Mouse (Mus musculus) CD4-positive naive resting alpha-beta T cell, adult 57 days (primary cell): Measurements from ENCODE around the gene Pacs1. TPM values are rescaled to one million over a fixed set of nuclear protein-coding genes. Genes with fewer than 3 reads are reported as not detected.

Experiments
- total RNA-seq: library from RNA; stranded (reverse); gene quantifications from one replicate; pipeline ENCODE4 v1.2.4, GENCODE M21; 2023

Pacs1 gene
- 132 TPM for total RNA-seq

DNA sequence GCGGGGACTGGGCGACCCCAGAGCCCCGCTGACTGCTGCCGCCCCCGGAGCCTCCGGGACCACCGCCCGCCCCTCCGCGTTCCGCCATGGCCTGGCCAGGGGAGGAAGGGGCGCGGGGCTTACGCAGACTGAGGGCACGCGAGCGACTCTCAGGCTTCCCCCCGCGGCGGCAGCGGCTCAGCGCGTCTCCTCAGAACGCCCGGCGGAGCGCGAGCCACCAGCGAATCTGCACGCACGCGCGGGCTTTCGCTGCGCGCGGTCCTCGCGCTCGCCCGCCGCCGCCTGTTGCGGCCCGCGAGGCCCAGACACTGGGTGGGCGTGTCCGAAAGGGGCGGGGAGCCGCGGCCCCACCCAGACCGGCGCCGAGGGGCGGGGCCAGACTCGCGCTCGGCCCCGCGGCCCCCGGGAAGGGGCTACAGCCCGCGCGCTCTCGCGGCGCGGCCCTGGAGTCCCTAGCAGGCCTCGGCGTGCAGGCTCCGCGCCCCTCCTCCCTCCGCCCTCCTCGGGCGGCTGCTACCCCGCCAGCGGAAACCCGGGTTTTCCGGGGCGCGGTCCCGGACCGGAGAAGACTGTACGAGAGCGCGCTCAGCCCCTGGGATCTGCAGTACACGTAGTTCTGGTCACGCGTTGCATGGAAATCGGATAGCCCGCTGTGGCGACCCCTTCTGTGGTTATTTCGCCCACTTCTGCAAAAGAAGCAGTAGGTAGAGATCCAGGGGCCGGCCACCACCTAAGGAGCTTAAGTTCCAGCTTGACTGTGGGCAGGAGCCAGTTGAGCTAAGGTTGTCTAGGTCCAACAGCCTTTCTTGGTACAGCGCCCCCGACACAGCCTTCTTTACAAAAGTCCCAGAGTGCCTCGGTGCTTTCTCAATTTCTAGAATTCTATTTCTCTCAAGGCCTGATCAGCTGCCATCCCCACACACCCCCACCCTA, at the start of gene Pacs1:
Gene Pacs1 (minus strand): TSS at position 319 of the 933 bp plus-strand sequence.

DNA sequence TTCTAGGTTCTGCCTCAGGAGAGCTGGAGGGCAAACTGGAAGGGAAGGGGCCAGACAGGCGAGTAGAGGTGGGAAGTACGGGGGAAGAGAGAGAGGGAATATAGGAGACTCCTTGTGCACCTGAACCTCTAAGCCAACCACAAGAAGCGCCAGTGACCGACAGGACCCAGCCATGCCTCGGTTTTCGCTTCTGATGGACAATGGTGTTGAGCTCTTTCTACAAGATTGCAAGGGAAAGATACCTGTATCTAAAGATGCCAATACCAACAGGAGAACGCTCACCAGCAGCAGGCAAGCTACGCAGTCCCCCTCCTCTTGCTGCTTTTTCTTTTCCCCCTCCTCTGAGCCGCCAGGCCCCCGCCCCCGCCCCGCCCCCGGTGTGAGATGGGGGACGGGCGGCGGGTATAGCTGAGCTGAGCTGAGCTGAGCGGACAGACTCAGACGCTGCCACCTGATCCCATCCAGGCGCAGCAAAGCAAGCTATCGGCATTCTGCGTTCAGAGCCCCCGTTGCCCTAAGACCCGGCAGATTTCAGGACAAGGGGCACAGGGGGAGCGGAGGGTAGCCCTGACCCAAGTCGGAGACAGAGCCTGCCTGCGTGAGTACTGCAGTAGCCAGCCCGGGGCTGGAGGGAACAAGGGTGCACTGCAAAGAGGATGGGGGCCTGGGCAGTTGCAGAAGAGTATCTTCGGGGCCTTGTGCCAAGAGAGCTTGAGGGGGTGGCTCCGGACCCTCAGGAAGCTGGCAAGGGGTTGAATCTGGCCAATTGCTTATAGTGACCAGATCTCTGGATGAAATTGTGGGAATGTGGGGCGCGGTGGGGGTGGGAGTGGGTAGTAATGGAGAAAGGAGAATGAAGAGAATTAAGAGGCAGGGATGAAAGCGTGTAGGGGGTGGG, 25.2 kb upstream of the Pacs1 start, which contains the start of gene Gal3st3:
Gene Gal3st3 (plus strand): TSS at position 429 of the 898 bp plus-strand sequence.

GRCm38 (mm10) chr19:5294972-5295735, 22.2 kb upstream of the Pacs1 start, which contains the start of gene Sf3b2:
TSS of gene Sf3b2 (minus strand) at chr19:5295455.

DNA sequence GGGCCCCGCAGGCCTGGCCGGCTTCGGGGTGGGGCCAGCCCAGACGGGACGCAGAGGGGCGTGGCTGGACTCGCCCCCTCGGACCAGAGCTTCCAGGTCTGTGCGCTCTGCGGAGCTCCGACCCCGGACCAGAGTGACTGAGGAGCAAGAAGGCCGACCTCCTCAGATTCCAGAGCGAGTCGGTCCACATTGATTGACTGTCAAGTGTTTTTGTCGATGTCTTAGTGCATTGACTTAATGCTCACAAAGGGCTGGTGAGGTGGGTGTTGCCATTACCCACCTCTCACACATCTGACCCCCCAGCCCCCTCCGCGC, 154.6 kb downstream of the Pacs1 start, which contains the start of gene Klc2:
Gene Klc2 (minus strand): TSS at position 177 of the 315 bp plus-strand sequence.

GRCm38 (mm10) chr19:5106731-5107191, 166.2 kb downstream of the Pacs1 start, which contains the start of gene Rab1b:
TSS of gene Rab1b (minus strand) at chr19:5107072.

DNA sequence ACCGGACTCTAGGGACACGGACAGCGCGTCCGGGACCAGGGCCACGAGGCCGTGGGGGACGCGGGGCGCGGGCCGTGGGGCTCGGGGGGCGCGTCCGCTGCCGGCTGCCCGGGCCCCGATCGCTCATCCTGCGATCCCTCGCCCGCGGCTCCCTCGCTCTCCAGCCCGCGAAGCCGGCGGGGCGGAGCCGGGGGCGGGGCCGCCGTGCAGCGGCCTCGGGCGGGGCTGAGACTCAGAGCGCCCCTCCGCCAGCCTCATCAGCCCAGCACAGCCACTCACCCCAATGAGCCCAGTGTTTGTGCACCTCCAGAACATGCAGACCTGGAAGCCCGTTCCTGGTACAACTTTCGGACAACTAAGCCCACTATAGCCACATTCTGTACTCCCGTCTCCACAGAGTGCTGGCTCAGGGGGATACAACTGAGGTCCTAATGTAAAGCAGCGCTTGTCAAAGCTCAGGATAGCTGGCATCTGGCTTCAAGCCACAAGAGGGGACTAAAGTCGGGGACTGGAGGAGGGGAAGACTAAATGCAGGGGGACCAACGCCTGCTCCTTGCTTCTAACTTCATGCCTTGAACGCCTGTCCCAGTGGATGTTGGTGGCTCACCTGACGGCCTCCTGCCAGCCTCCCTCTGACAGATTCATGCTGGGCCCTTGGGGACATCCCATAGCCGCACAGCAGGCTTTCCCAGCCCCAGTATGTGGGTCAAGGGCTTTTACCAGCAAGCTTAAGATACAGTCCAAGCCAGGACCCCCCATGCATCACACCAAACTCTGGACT, 174.4 kb downstream of the Pacs1 start, which contains the start of gene Cnih2:
Gene Cnih2 (minus strand): TSS at position 159 of the 781 bp plus-strand sequence.

GRCm38 (mm10) chr19:5087884-5088728, 184.8 kb downstream of the Pacs1 start, which contains the start of gene Yif1a:
TSS of gene Yif1a (plus strand) at chr19:5088538.

DNA sequence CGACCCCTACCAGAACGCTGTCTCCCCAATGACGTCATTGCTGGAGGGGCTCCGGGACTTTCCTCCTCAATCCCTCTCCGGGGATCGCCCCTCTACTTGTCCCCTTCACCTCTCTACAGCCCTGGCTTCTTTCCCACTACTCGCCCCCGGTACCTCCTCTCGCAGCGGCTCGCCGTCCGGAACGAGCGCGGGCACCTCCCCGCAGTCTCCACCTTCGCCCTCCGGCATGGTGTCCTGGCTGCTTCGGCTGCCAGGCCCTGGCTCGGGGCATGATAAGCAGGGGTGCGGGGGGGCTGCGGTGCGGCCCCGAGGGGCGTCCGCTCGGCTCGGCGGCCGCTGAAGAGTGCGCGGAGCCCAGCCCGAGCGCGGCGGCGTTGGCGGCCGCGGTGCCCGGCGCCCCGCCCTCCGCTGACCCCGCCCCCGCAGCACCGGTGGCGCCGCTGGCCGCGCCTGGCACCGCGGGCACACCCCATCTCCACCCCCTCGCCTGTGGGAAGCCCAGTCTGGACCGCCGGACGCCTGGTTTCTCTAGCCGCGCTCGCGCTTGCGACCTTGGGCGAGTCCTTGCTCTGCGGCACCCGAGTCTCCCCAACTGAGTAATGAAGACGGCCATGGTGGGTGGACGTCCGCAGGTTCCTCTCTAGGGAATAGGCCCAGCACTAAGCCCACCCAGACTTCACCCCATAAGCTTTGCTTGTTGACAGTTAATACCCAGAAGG, 187.6 kb downstream of the Pacs1 start, which contains the start of gene Tmem151a:
Gene Tmem151a (minus strand): TSS at position 387 of the 719 bp plus-strand sequence.

Other genes starting within 250 kb of the Pacs1 start
- gene Slc29a2, start 249.3 kb downstream of the Pacs1 start, total RNA-seq, result 1.9 TPM
- gene B4gat1, start 234.3 kb downstream of the Pacs1 start, total RNA-seq, result 4.6 TPM
- gene AC124502.3, start 234.2 kb downstream of the Pacs1 start, total RNA-seq, result 2.0 TPM
- 52.2 TPM for gene Brms1, start 231.8 kb downstream of the Pacs1 start, total RNA-seq
- gene Rin1, start 222.6 kb downstream of the Pacs1 start, total RNA-seq, result 6.4 TPM
- 0.50 TPM for gene Cd248, start 205.0 kb downstream of the Pacs1 start, total RNA-seq
- gene Tmem151a, start 187.6 kb downstream of the Pacs1 start, total RNA-seq, result 0.74 TPM
- gene Yif1a, start 184.6 kb downstream of the Pacs1 start, total RNA-seq, result 31.1 TPM
- 2.3 TPM for gene Cnih2, start 174.6 kb downstream of the Pacs1 start, total RNA-seq
- 103 TPM for gene Rab1b, start 166.0 kb downstream of the Pacs1 start, total RNA-seq
- gene Klc2, start 154.6 kb downstream of the Pacs1 start, total RNA-seq, result 26.6 TPM
- gene Sf3b2, start 22.3 kb upstream of the Pacs1 start, total RNA-seq, result 247 TPM
- gene Gal3st3, start 25.2 kb upstream of the Pacs1 start, total RNA-seq, result not detected
- gene Catsper1, start 62.6 kb upstream of the Pacs1 start, total RNA-seq, result not detected
- gene Cst6, start 76.5 kb upstream of the Pacs1 start, total RNA-seq, result not detected
- 41.9 TPM for gene Eif1ad, start 93.6 kb upstream of the Pacs1 start, total RNA-seq
- 106 TPM for gene Banf1, start 94.0 kb upstream of the Pacs1 start, total RNA-seq
- 200 TPM for gene Sart1, start 115.6 kb upstream of the Pacs1 start, total RNA-seq
- 1.4 TPM for gene Tsga10ip, start 129.4 kb upstream of the Pacs1 start, total RNA-seq
- gene Drap1, start 151.9 kb upstream of the Pacs1 start, total RNA-seq, result 174 TPM
- 61.4 TPM for gene AI837181, start 152.0 kb upstream of the Pacs1 start, total RNA-seq
- gene Fosl1, start 174.4 kb upstream of the Pacs1 start, total RNA-seq, result 0.71 TPM
- 7.5 TPM for gene Ccdc85b, start 184.8 kb upstream of the Pacs1 start, total RNA-seq
- gene Fibp, start 187.5 kb upstream of the Pacs1 start, total RNA-seq, result 76.3 TPM
- 54.6 TPM for gene Ctsw, start 195.4 kb upstream of the Pacs1 start, total RNA-seq
- gene Efemp2, start 200.8 kb upstream of the Pacs1 start, total RNA-seq, result 1.6 TPM
- 47.9 TPM for gene Mus81, start 215.3 kb upstream of the Pacs1 start, total RNA-seq
- 1,409 TPM for gene Cfl1, start 217.3 kb upstream of the Pacs1 start, total RNA-seq
- gene 1700020D05Rik, start 230.7 kb upstream of the Pacs1 start, total RNA-seq, result 1.4 TPM
- gene Snx32, start 237.4 kb upstream of the Pacs1 start, total RNA-seq, result 6.6 TPM